Mouse (Mus musculus) heart, postnatal 0 days (tissue): Measurements from ENCODE around the gene Hs3st2. TPM values are rescaled to one million over a fixed set of nuclear protein-coding genes. Genes with fewer than 3 reads are reported as not detected.

ENCODE experiments used
- ATAC-seq: fragments of 200-750 bp; cut with Nextera tagmentation; 2 replicates; pipeline ENCODE4 v1.8.0; 2017; ENCODE audit warnings: low read depth, moderate number of reproducible peaks, moderate library complexity; ENCODE audit not compliant: insufficient read depth
- DNase-seq: peaks from one replicate; pipeline ENCODE4 v3.0.0-alpha.2; 2016; ENCODE audit warnings: low spot score
- H3K27ac ChIP-seq: fragments of 300-500 bp; sonication (generic); 2 replicates; pipeline ENCODE4 v1.5.1; 2014; ENCODE audit warnings: low read depth, mild to moderate bottlenecking
- H3K27me3 ChIP-seq: fragments of 300-500 bp; sonication (generic); 2 replicates; pipeline ENCODE4 v1.6.1; 2014; ENCODE audit warnings: low read length, mixed read lengths; ENCODE audit not compliant: control insufficient read depth, insufficient read depth
- H3K36me3 ChIP-seq: fragments of 300-500 bp; sonication (generic); replicated peaks from 2 replicates; pipeline ENCODE4 v1.6.1; 2014; ENCODE audit warnings: low read length, mixed read lengths; ENCODE audit not compliant: control insufficient read depth, insufficient read depth
- H3K4me1 ChIP-seq: fragments of 300-500 bp; sonication (generic); 2 replicates; pipeline ENCODE4 v1.6.1; 2014; ENCODE audit warnings: antibody characterized with exemption; ENCODE audit not compliant: control insufficient read depth, insufficient read depth
- H3K4me2 ChIP-seq: fragments of 300-500 bp; sonication (generic); 2 replicates; pipeline ENCODE4 v1.6.1; 2014; ENCODE audit warnings: low read depth, mild to moderate bottlenecking, low read length, moderate library complexity
- H3K4me3 ChIP-seq: fragments of 300-500 bp; sonication (generic); 2 replicates; pipeline ENCODE4 v1.5.1; 2014; ENCODE audit warnings: low read depth, low read length
- H3K9ac ChIP-seq: fragments of 300-500 bp; sonication (generic); replicated peaks from 2 replicates; pipeline ENCODE4 v1.6.1; 2014; ENCODE audit warnings: low read depth, low read length, mixed read lengths
- H3K9me3 ChIP-seq: fragments of 300-500 bp; sonication (generic); replicated peaks from 2 replicates; pipeline ENCODE4 v1.6.1; 2016; ENCODE audit warnings: low read length; ENCODE audit not compliant: control insufficient read depth
- CTCF ChIP-seq: IDR thresholded peaks from 2 replicates; pipeline ENCODE4 v1.5.1; 2016; ENCODE audit warnings: antibody characterized with exemption, control low read depth, low read depth
- EP300 ChIP-seq: IDR thresholded peaks from 2 replicates; pipeline ENCODE4 v1.6.1; 2016; ENCODE audit warnings: antibody characterized with exemption, low read depth
- WGBS: fragments of 180-500 bp; shearing (Covaris S2); extraction: QIAGEN DNeasy Blood & Tissue Kit; methylation state at CpG from one replicate; pipeline ENCODE4 v1.1.7; 2014; 5-methylcytosine and 5-hydroxymethylcytosine counted together
- polyA plus RNA-seq: library from polyadenylated mRNA; unstranded; fragments of >200 nt; fragmentation: Nextera tagmentation; extraction: Ambion mirVana; gene quantifications from 2 replicates; pipeline ENCODE4 v1.2.1, GENCODE M21; 2015
- total RNA-seq: library from RNA; depleted of rRNA; stranded (reverse); fragments of >200 nt; gene quantifications from 2 replicates; pipeline ENCODE4 v1.2.3, GENCODE M21; 2014; ENCODE audit warnings: low replicate concordance

Hs3st2 gene
- total and polyA plus RNA-seq, 2 experiments from 2014 or later: not detected

DNA sequence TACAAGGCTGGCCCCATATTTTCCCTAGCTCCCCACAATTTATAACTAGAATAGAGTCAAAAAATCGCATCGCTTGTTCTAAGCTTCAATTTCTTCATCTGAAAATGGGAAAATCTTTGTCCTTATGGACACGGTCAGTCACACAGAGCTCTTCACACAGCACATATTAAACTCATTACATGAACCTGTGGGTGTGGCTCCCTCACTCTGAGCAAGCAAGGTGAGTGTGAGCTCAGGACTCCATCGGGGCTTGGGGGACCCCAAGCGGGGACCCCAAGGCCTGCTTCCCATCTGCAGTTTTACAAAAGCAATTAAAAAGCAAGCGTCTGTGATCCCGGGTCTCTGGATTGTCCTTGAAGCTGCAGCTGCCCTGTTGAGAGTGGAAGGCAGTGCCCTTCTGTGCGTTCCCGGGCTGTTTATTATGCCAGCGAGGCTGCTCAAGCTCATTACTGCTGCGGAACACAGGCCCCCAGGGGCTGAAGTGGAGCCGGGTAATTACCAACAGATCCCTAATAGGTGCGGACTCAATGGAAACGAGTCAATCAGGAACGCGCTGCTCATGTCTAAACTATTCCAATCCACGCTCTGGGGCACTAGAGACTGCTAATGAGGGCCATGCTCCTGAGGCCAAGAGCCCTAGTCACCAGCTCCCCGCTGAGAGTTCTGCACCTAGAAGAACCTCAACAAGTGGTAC, 157.8 kb downstream of the Hs3st2 start:
- no peak overlapping the region for H3K9ac ChIP-seq
- TF ChIP-seq EP300: no peak
- no peak for TF ChIP-seq CTCF
- ATAC-seq (no peak), DNase-seq (no peak)
- H3K4me3 ChIP-seq: no peak overlapping the region
- 74% methylated on average over 18 of the region's 18 CpGs for WGBS
- 0 out of 2 replicates have a peak, but pooled peaks cover 2% of the 10 kb centered on the region for H3K9me3 ChIP-seq
- H3K4me2 ChIP-seq: no peak overlapping the region
- H3K27me3 ChIP-seq: no peaks in the 10 kb centered on the region
- H3K36me3 ChIP-seq: no peaks in the 10 kb centered on the region
- no peaks in the 10 kb centered on the region for H3K4me1 ChIP-seq
- H3K27ac ChIP-seq: no peak overlapping the region
